Mouse (Mus musculus): Measurements from ENCODE around the gene Zfp52.

DNA sequence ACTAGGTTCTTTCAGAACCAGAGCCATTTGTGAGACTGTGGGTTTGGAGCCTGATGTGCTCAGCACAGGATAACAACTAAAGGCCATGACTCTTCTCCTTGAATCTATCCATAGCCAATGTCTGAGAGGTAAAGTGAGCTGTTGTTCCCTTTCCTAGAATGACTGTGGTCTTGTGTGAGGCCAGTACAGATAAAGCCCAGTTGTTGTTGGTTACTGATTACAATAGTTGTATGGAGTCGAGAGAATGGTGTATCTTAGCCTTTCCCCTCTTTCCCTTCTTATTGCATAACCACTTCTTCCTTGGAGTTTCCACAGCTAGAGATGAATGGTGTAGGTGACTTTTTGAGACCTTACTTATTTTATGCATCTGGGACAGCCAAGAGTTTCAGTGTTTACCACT lies 43.7 kb downstream of the Zfp52 start:
- TF ChIP-seq CTCF (IDR thresholded peaks at IDR 0.05; ENCODE audit: control insufficient read depth, insufficient read depth, low read length) (no peak), POLR2A (IDR thresholded peaks at IDR 0.05; ENCODE audit: borderline replicate concordance, control insufficient read depth, low read depth, low read length) (no peak)

Measured in bone marrow, adult 2 months (tissue).